Mouse (Mus musculus): Measurements from ENCODE around the gene Nsl1. TPM values are rescaled to one million over a fixed set of nuclear protein-coding genes. Genes with fewer than 3 reads are reported as not detected.

Nsl1 gene
- polyA plus RNA-seq, 1 experiment: 10.6 TPM

DNA sequence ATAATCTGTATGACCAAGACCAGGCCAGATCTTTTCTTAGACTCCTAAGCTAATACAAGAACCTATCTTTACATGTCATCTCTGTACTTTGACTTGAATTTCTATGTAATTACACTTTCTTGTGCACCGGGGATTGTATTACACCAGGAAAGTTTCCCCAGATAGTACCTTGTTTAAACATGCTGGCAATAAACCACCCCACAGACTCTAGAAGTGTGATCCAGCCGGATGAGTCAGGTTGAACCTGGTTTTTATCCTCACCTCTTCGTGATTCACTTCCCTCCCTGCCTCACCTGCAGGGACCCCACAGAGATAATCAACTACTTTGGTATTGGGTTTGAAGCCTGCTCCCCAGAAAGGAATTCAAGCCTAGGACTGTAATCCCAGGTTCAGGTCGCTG lies 72.6 kb downstream of the Nsl1 start:
- H3K27ac ChIP-seq (ENCODE audit: control insufficient read depth, insufficient read depth, low read depth, low read length, poor library complexity): no peak overlapping the region
- WGBS: 76% methylated on average over 4 of the region's 4 CpGs
- no peak overlapping the region for H3K4me3 ChIP-seq (replicated peaks; ENCODE audit: control insufficient read depth, low read depth, low read length)
- TF ChIP-seq POLR2A (IDR thresholded peaks at IDR 0.05; ENCODE audit: borderline replicate concordance, control insufficient read depth, low read depth, low read length) (no peak), CTCF (IDR thresholded peaks at IDR 0.05; ENCODE audit: control insufficient read depth, insufficient read depth, low read length) (no peak)
- peaks cover 6% of the 10 kb centered on the region; the same call in 1 of the 2 replicates for H3K4me1 ChIP-seq (ENCODE audit: control insufficient read depth, insufficient read depth, low read length)

Other genes with a start within 250 kb of the Nsl1 start
- 4.9 and 8.9 TPM in 2 replicates for gene Rps6kc1, start 151.2 kb upstream of the Nsl1 start, polyA plus RNA-seq (2011; ENCODE audit: insufficient read depth, insufficient read length, low replicate concordance, missing spikeins)
- gene Angel2, start 137.9 kb upstream of the Nsl1 start, polyA plus RNA-seq (2011; ENCODE audit: insufficient read depth, insufficient read length, low replicate concordance, missing spikeins): 14.3 and 28.3 TPM in 2 replicates
- not detected in 2 replicates for gene Vash2, start 83.7 kb upstream of the Nsl1 start, polyA plus RNA-seq (2011; ENCODE audit: insufficient read depth, insufficient read length, low replicate concordance, missing spikeins)
- gene Flvcr1, start 36.9 kb upstream of the Nsl1 start, polyA plus RNA-seq (2011; ENCODE audit: insufficient read depth, insufficient read length, low replicate concordance, missing spikeins): 5.2 and 5.7 TPM in 2 replicates
- not detected in 2 replicates for gene Spata45, start 26.4 kb upstream of the Nsl1 start, polyA plus RNA-seq (2011; ENCODE audit: insufficient read depth, insufficient read length, low replicate concordance, missing spikeins)
- gene Tatdn3, start 80 bp upstream of the Nsl1 start, polyA plus RNA-seq (2011; ENCODE audit: insufficient read depth, insufficient read length, low replicate concordance, missing spikeins): 11.1 and 29.6 TPM in 2 replicates
- gene Batf3, start 34.8 kb downstream of the Nsl1 start, polyA plus RNA-seq (2011; ENCODE audit: insufficient read depth, insufficient read length, low replicate concordance, missing spikeins): 2.9 and 3.8 TPM in 2 replicates
- gene Fam71a, start 101.8 kb downstream of the Nsl1 start, polyA plus RNA-seq (2011; ENCODE audit: insufficient read depth, insufficient read length, low replicate concordance, missing spikeins): not detected in 2 replicates
- 8.4 TPM in 1 of 2 replicates, not detected in the other for gene Atf3, start 155.0 kb downstream of the Nsl1 start, polyA plus RNA-seq (2011; ENCODE audit: insufficient read depth, insufficient read length, low replicate concordance, missing spikeins)